In the genomic region with DNA sequence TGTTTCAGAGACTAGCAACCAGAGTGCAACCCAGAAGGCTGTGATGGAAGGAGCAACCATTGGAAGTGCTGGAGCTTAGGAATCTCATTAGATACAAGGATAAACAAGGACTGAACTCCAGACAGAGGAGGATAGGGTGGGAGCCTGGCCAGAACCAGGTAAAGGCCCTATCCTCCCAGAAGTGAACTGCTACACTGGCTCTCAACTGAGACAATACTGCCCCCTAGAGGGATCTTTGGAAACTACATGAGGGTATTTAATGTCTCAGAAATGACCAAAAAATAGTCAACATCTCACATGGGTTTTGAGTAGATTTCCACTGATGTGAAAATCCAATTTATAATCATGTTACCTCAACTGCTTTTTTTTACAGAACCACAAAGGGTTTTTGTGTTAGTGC, we compare ENCODE assay signal across 8 mouse cellular contexts. TPM values are rescaled to one million over a fixed set of nuclear protein-coding genes. Genes with fewer than 3 reads are reported as not detected.
DNase-seq lines count a peak whose midpoint lies in the region; ATAC-seq and TF ChIP-seq lines count a peak whose summit lies in the region.

No protein-coding gene starts in this region.

- no peak overlapping the region for H3K27ac ChIP-seq in kidney, adult 2 months (ENCODE audit: insufficient read depth, low read depth, low read length)

- TF ChIP-seq CTCF in kidney, adult 2 months (conservative IDR thresholded peaks at IDR 0.05; ENCODE audit: insufficient read depth, insufficient read length, low read depth, low read length) = peak; percentile 41

- no peak overlapping the region for H3K4me3 ChIP-seq in kidney, adult 2 months (ENCODE audit: insufficient read depth, low read depth, low read length)

- intact Hi-C loops in left cerebral cortex, postnatal 14 days (cut with DNase I) = no loop called here

- no peaks in the 10 kb centered on the region for H3K27me3 ChIP-seq in kidney, adult 2 months (replicated peaks; ENCODE audit: control insufficient read depth, insufficient read depth, low read length)

- ATAC-seq in megakaryocyte, adult 5-6 weeks (ENCODE audit: poor library complexity, severe bottlenecking) = peak; percentile 78

- H3K4me1 ChIP-seq in kidney, adult 2 months (ENCODE audit: control insufficient read depth, insufficient read depth, low read length) = no peaks in the 10 kb centered on the region

- H3K36me3 ChIP-seq in kidney, adult 2 months (ENCODE audit: control insufficient read depth, insufficient read depth, low read length) = no peaks in the 10 kb centered on the region

- DNase-seq in adrenal gland, adult 2 months = peak; percentile 31
- DNase-seq in adrenal gland, adult 8-10 months = no peak
- peak; percentile 22 to 35 for DNase-seq in left cerebral cortex, postnatal 14 days (ENCODE audit: low spot score in 2 of 2)
- DNase-seq in left cerebral cortex, adult 8-10 months (ENCODE audit: low spot score in 2 of 2) = no peak
- peak; percentile 67 for DNase-seq in c-Kit-positive CD71-positive TER-119-positive erythroid progenitor cells, embryonic 14.5 days (ENCODE audit: low spot score)
- DNase-seq in kidney, adult 2 months = peak; percentile 40
- DNase-seq in right cerebral cortex, postnatal 14 days = no peak

- no peak for TF ChIP-seq POLR2A in kidney, adult 2 months (IDR thresholded peaks at IDR 0.05; ENCODE audit: low read depth, low read length)

RNA-seq across cellular contexts. Expression of a gene that starts 47.9 kb away (rescaled TPM):
- total RNA-seq in adrenal gland, adult 2 months (2021) = under 1 TPM; 0.10 to 0.12 TPM
- polyA plus RNA-seq in adrenal gland, adult 2 months (2012; rRNA removed) = 0.06 and 0.16 TPM in 2 replicates
- total RNA-seq in adrenal gland, adult 8-10 months (2022) = under 1 TPM; 0.09 to 0.19 (median 0.13) TPM
- 1 to 10 TPM; 1.8 to 2.2 TPM for total RNA-seq in left cerebral cortex, postnatal 14 days (2021)
- 1 to 10 TPM; 1.2 to 1.6 (median 1.3) TPM for total RNA-seq in left cerebral cortex, adult 8-10 months (2022)
- polyA plus RNA-seq in kidney, adult 2 months (2012; rRNA removed) = 0.05 TPM in 2 replicates
- not detected in 2 replicates for total RNA-seq in megakaryocyte, adult 5-6 weeks (2015)
- total RNA-seq in megakaryocyte, adult 5-6 weeks (2017) = not detected in 2 replicates

Comparison
In these comparisons a context has a peak if more than half of its experiments do, and no peak if none do; other contexts are left out.
1. DNase-seq: peak in adrenal gland, adult 2 months (single experiment), left cerebral cortex, postnatal 14 days (2 of 2), c-Kit-positive CD71-positive TER-119-positive erythroid progenitor cells, embryonic 14.5 days (single experiment) and kidney, adult 2 months (single experiment); none in adrenal gland, adult 8-10 months (single experiment), left cerebral cortex, adult 8-10 months (0 of 2) and right cerebral cortex, postnatal 14 days (single experiment).